Mouse (Mus musculus): ENCODE results near the gene Pak1.

- TF ChIP-seq NRF1 (IDR thresholded peaks at IDR 0.05; ENCODE audit: insufficient read depth, low read depth, low read length, poor library complexity, severe bottlenecking) (no peak), POLR2A (IDR thresholded peaks at IDR 0.05; ENCODE audit: control insufficient read depth in 1 of 2, insufficient read depth in 1 of 2, low read depth in 1 of 2, low read length in 2 of 2, poor library complexity in 1 of 2) (no peak), CTCF (IDR thresholded peaks at IDR 0.05 in 2 of 3, conservative IDR thresholded peaks at IDR 0.05 in 1 of 3; ENCODE audit: control insufficient read depth in 1 of 3, insufficient read depth in 1 of 3, low read depth in 2 of 3, low read length in 3 of 3, poor library complexity in 1 of 3, severe bottlenecking in 1 of 3) (no peak), USF1 (IDR thresholded peaks at IDR 0.05; ENCODE audit: low read depth, low read length) (no peak), ETS1 (IDR thresholded peaks at IDR 0.05; ENCODE audit: low read depth, low read length) (no peak), MAX (IDR thresholded peaks at IDR 0.05; ENCODE audit: low read length) (no peak), ELF1 (IDR thresholded peaks at IDR 0.05; ENCODE audit: low read depth, low read length) (no peak), EP300 (IDR thresholded peaks at IDR 0.05; ENCODE audit: low read depth in 1 of 2, low read length in 2 of 2) (no peak), MEF2A (IDR thresholded peaks at IDR 0.05; ENCODE audit: extremely low read depth, insufficient replicate concordance, low read depth, low read length, poor library complexity, severe bottlenecking) (no peak), HCFC1 (IDR thresholded peaks at IDR 0.05; ENCODE audit: low read depth, low read length) (no peak), UBTF (IDR thresholded peaks at IDR 0.05; ENCODE audit: borderline replicate concordance, insufficient read depth, low read depth, low read length) (no peak), MAFK (IDR thresholded peaks at IDR 0.05; ENCODE audit: borderline replicate concordance, low read depth, low read length) (no peak)
Measured at GRCm38 (mm10) chr7:97775923-97776322, 12.4 kb upstream of the Pak1 start.
